Mouse (Mus musculus) left cerebral cortex, adult 9 months (tissue): ENCODE measurements around the gene Gm49380.
A peak's percentile ranks its signal among the peaks of the same experiment; 100 is the strongest.

Experiments
- DNase-seq, 2 experiments: peaks; one replicate each; pipeline ENCODE4 v3.0.0; 2022; ENCODE audit warnings: low spot score in 2 of 2

Gene Gm49380

GRCm38 (mm10) chr9:44113105-44113789 is at the start of gene Gm49380, which contains the start of gene Rnf26:
Gm49380 (minus strand) TSS chr9:44113500.
Rnf26 (minus strand) TSS chr9:44113517.
- DNase-seq, result peak; percentile 95 to 98

GRCm38 (mm10) chr9:44159886-44160285 is 46.6 kb upstream of the Gm49380 start:
- DNase-seq, result no peak

- DNase-seq, result no peak
Observed at GRCm38 (mm10) chr9:44147290-44147689, 34.0 kb upstream of the Gm49380 start.

- DNase-seq, result no peak
Observed at GRCm38 (mm10) chr9:44144718-44145060, 31.4 kb upstream of the Gm49380 start.

- no peak for DNase-seq
Observed at GRCm38 (mm10) chr9:44144023-44144717, 30.9 kb upstream of the Gm49380 start.

GRCm38 (mm10) chr9:44143421-44143820 is 30.1 kb upstream of the Gm49380 start:
- DNase-seq, result no peak

- DNase-seq, result no peak
Observed at GRCm38 (mm10) chr9:44141951-44142350, 28.7 kb upstream of the Gm49380 start.

GRCm38 (mm10) chr9:44137846-44138245 is 24.5 kb upstream of the Gm49380 start:
- no peak for DNase-seq

GRCm38 (mm10) chr9:44135731-44136411 is 22.6 kb upstream of the Gm49380 start:
- no peak for DNase-seq

- DNase-seq, result no peak
Observed at GRCm38 (mm10) chr9:44134851-44135730, 21.8 kb upstream of the Gm49380 start.

GRCm38 (mm10) chr9:44134101-44134850 is 21.0 kb upstream of the Gm49380 start, which contains the start of gene Mcam:
Mcam (plus strand) TSS chr9:44134469.
- DNase-seq, result no peak

- no peak for DNase-seq
Observed at GRCm38 (mm10) chr9:44133287-44133686, 20.0 kb upstream of the Gm49380 start.

GRCm38 (mm10) chr9:44132200-44132599 is 18.9 kb upstream of the Gm49380 start:
- no peak for DNase-seq

- no peak for DNase-seq
Observed at GRCm38 (mm10) chr9:44131276-44131590, 17.9 kb upstream of the Gm49380 start.

GRCm38 (mm10) chr9:44130581-44131275 is 17.4 kb upstream of the Gm49380 start:
- DNase-seq, result no peak

GRCm38 (mm10) chr9:44130034-44130433 is 16.7 kb upstream of the Gm49380 start:
- no peak for DNase-seq

GRCm38 (mm10) chr9:44129633-44130032 is 16.3 kb upstream of the Gm49380 start:
- no peak for DNase-seq

- no peak for DNase-seq
Observed at GRCm38 (mm10) chr9:44127351-44127801, 14.1 kb upstream of the Gm49380 start.

GRCm38 (mm10) chr9:44126746-44127145 is 13.4 kb upstream of the Gm49380 start:
- no peak for DNase-seq
